Mouse (Mus musculus): ENCODE data around the gene Polr3b. TPM values are rescaled to one million over a fixed set of nuclear protein-coding genes. Genes with fewer than 3 reads are reported as not detected.

Polr3b gene
- polyA plus RNA-seq, 1 experiment from 2014 or later: 5.4 TPM

GRCm38 (mm10) chr10:84768766-84769165, 146.7 kb downstream of the Polr3b start:
- Histone ChIP-seq H3K4me2 (no peak overlapping the region), H3K27me3 (peaks cover 38% of the 10 kb centered on the region), H3K4me3 (replicated peaks) (no peak overlapping the region), H3K9ac (no peak overlapping the region), H3K9me3 (replicated peaks) (no peaks in the 10 kb centered on the region), H3K4me1 (replicated peaks) (no peaks in the 10 kb centered on the region), H3K27ac (replicated peaks) (no peak overlapping the region), H3K36me3 (replicated peaks) (no peaks in the 10 kb centered on the region)
- no peak for ATAC-seq (ENCODE audit: insufficient read depth)
- 55% methylated on average over 10 of the region's 10 CpGs for WGBS (ENCODE audit: insufficient replicate concordance)

GRCm38 (mm10) chr10:84772380-84773130, 150.5 kb downstream of the Polr3b start:
- peaks cover 11% of the 10 kb centered on the region for H3K27me3 ChIP-seq
- ATAC-seq (ENCODE audit: insufficient read depth): no peak
- H3K27ac ChIP-seq (replicated peaks): no peak overlapping the region
- H3K4me1 ChIP-seq (replicated peaks): 0 out of 2 replicates have a peak, but pooled peaks cover 5% of the 10 kb centered on the region
- no peaks in the 10 kb centered on the region for H3K9me3 ChIP-seq (replicated peaks)
- H3K4me2 ChIP-seq: no peak overlapping the region
- H3K36me3 ChIP-seq (replicated peaks): no peaks in the 10 kb centered on the region
- WGBS (ENCODE audit: insufficient replicate concordance): 56% methylated on average over 4 of the region's 4 CpGs
- no peak overlapping the region for H3K4me3 ChIP-seq (replicated peaks)
- no peak overlapping the region for H3K9ac ChIP-seq

- Histone ChIP-seq H3K4me3 (replicated peaks) (no peak overlapping the region), H3K9me3 (replicated peaks) (no peaks in the 10 kb centered on the region), H3K36me3 (replicated peaks) (no peaks in the 10 kb centered on the region), H3K27me3 (peaks cover 11% of the 10 kb centered on the region; the same call in 1 of the 2 replicates), H3K27ac (replicated peaks) (no peak overlapping the region), H3K4me2 (no peak overlapping the region), H3K4me1 (replicated peaks) (0 out of 2 replicates have a peak, but pooled peaks cover 5% of the 10 kb centered on the region), H3K9ac (no peak overlapping the region)
- ATAC-seq (ENCODE audit: insufficient read depth): no peak
- 58% methylated on average over 4 of the region's 4 CpGs for WGBS (ENCODE audit: insufficient replicate concordance)
Observed at GRCm38 (mm10) chr10:84773889-84774288, 151.8 kb downstream of the Polr3b start.

GRCm38 (mm10) chr10:84774573-84774972, 152.5 kb downstream of the Polr3b start:
- 0 out of 2 replicates have a peak, but pooled peaks cover 5% of the 10 kb centered on the region for H3K4me1 ChIP-seq (replicated peaks)
- H3K9me3 ChIP-seq (replicated peaks): no peaks in the 10 kb centered on the region
- 11% methylated on average over 12 of the region's 12 CpGs for WGBS (ENCODE audit: insufficient replicate concordance)
- H3K36me3 ChIP-seq (replicated peaks): no peaks in the 10 kb centered on the region
- no peak overlapping the region for H3K9ac ChIP-seq
- peak; percentile 40 for ATAC-seq (ENCODE audit: insufficient read depth)
- peaks cover 11% of the 10 kb centered on the region; the same call in 1 of the 2 replicates for H3K27me3 ChIP-seq
- no peak overlapping the region for H3K4me3 ChIP-seq (replicated peaks)
- H3K4me2 ChIP-seq: no peak overlapping the region
- H3K27ac ChIP-seq (replicated peaks): no peak overlapping the region

Other genes starting within 250 kb of the Polr3b start
- gene Nuak1, start 181.7 kb upstream of the Polr3b start, polyA plus RNA-seq (2015; fragmentation: Nextera tagmentation; extraction: Ambion mirVana): 0.13 and 0.15 TPM in 2 replicates
- gene Ckap4, start 88.2 kb upstream of the Polr3b start, polyA plus RNA-seq (2015; fragmentation: Nextera tagmentation; extraction: Ambion mirVana): 11.7 and 12.3 TPM in 2 replicates
- gene Tcp11l2, start 45.7 kb upstream of the Polr3b start, polyA plus RNA-seq (2015; fragmentation: Nextera tagmentation; extraction: Ambion mirVana): 59.9 and 67.7 TPM in 2 replicates
- not detected in 2 replicates for gene Rfx4, start 133.8 kb downstream of the Polr3b start, polyA plus RNA-seq (2015; fragmentation: Nextera tagmentation; extraction: Ambion mirVana)

Measured in liver, embryonic 15.5 days (tissue).